Mouse (Mus musculus): ENCODE results near the gene Dhx29. TPM values are rescaled to one million over a fixed set of nuclear protein-coding genes. Genes with fewer than 3 reads are reported as not detected.
A peak's percentile ranks its signal among the peaks of the same experiment; 100 is the strongest.
"Not testable (repeated sequence)": the region's sequence is repeated elsewhere in the genome, so short reads cannot be mapped to it uniquely, and the experiment has no call there.

Gene Dhx29
- polyA plus RNA-seq, 1 experiment from 2014 or later, result 28.5 TPM

DNA sequence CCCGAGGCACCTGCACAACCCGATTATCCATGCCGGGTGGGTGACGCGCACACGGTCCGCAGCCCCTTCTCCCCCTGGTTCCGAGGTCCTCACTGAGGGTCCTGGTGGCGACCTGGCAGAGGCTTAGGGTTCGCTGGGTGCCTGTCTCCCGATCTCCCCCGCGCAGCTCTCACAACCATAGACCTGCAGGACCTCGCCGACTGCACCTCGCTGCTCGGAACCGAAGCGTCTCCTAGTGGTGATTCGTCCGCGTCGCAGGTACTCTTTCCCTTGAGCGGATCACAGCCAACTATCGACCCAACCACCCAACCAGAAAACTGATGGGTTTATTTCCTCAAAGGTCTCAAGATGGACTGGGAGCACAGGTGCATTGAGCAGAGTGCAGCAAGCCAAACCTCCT, 66.9 kb downstream of the Dhx29 start:
- Histone ChIP-seq H3K4me2 (ENCODE audit: low read length) (peak overlapping the region; percentile 73), H3K4me3 (replicated peaks; ENCODE audit: low read length) (peak overlapping the region; percentile 44), H3K9ac (replicated peaks; ENCODE audit: low read depth, low read length) (peak overlapping the region; percentile 40), H3K27ac (ENCODE audit: low read length) (no peak overlapping the region), H3K36me3 (ENCODE audit: control insufficient read depth, insufficient read depth) (no peaks in the 10 kb centered on the region), H3K4me1 (replicated peaks; ENCODE audit: control insufficient read depth, insufficient read depth, low read length) (peaks cover 25% of the 10 kb centered on the region), H3K27me3 (replicated peaks; ENCODE audit: control insufficient read depth, insufficient read depth, low read length) (peaks cover 76% of the 10 kb centered on the region), H3K9me3 (ENCODE audit: control insufficient read depth, low read length) (no peaks in the 10 kb centered on the region)
- ATAC-seq, result peak; percentile 57
- WGBS, result 1% methylated on average over 25 of the region's 25 CpGs

DNA sequence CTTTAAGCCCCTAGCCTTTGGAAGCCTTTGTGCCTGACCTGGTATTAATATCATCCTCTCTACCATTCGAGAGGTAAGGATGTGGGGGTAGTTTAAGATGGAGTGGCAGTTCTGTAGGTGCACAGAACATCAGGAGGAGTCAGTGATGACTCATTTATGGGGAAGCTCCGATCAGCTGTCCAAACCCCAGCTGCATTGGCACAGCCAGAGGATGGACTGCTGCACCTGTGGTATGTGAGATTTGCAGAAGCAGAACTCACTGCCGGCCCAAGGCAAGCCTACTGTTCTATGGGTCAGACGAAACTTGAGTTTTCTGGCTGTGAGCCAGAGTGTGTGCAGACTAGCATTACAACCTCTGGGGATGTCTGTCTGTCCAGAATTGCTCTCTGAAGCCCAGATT, 69.2 kb downstream of the Dhx29 start:
- Histone ChIP-seq H3K9me3 (ENCODE audit: control insufficient read depth, low read length) (no peaks in the 10 kb centered on the region), H3K9ac (replicated peaks; ENCODE audit: low read depth, low read length) (no peak overlapping the region), H3K4me2 (ENCODE audit: low read length) (no peak overlapping the region), H3K4me1 (replicated peaks; ENCODE audit: control insufficient read depth, insufficient read depth, low read length) (peaks cover 19% of the 10 kb centered on the region), H3K27ac (ENCODE audit: low read length) (no peak overlapping the region), H3K4me3 (replicated peaks; ENCODE audit: low read length) (no peak overlapping the region), H3K36me3 (ENCODE audit: control insufficient read depth, insufficient read depth) (no peaks in the 10 kb centered on the region), H3K27me3 (replicated peaks; ENCODE audit: control insufficient read depth, insufficient read depth, low read length) (peaks cover 65% of the 10 kb centered on the region)
- ATAC-seq, result no peak
- 51% methylated on average over 4 of the region's 4 CpGs for WGBS

DNA sequence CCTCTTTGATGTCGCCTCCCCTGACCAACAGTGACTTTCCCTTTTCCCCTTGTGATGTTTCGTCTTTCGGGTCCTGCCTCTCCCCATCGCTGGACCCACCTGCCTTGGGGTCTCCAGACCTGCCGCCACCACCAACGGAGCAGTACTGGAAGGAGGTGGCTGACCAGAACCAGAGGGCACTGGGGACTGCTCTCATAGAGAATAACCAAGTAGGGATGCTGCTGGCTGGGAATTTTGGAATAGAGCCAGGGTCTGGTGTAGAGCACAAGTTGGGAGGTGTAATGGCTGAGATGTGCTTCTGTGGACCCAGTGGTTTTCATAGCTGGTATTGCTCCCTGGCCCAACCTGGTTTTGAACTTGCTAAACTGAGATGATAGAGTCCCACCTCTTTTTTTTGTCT, 70.1 kb downstream of the Dhx29 start:
- no peaks in the 10 kb centered on the region for H3K36me3 ChIP-seq (ENCODE audit: control insufficient read depth, insufficient read depth)
- no peak overlapping the region for H3K4me3 ChIP-seq (replicated peaks; ENCODE audit: low read length)
- ATAC-seq, result no peak
- peaks cover 61% of the 10 kb centered on the region for H3K27me3 ChIP-seq (replicated peaks; ENCODE audit: control insufficient read depth, insufficient read depth, low read length)
- H3K9me3 ChIP-seq (ENCODE audit: control insufficient read depth, low read length), result no peaks in the 10 kb centered on the region
- H3K9ac ChIP-seq (replicated peaks; ENCODE audit: low read depth, low read length), result no peak overlapping the region
- 61% methylated on average over 6 of the region's 6 CpGs for WGBS
- peaks cover 19% of the 10 kb centered on the region for H3K4me1 ChIP-seq (replicated peaks; ENCODE audit: control insufficient read depth, insufficient read depth, low read length)
- no peak overlapping the region for H3K4me2 ChIP-seq (ENCODE audit: low read length)
- H3K27ac ChIP-seq (ENCODE audit: low read length), result no peak overlapping the region

DNA sequence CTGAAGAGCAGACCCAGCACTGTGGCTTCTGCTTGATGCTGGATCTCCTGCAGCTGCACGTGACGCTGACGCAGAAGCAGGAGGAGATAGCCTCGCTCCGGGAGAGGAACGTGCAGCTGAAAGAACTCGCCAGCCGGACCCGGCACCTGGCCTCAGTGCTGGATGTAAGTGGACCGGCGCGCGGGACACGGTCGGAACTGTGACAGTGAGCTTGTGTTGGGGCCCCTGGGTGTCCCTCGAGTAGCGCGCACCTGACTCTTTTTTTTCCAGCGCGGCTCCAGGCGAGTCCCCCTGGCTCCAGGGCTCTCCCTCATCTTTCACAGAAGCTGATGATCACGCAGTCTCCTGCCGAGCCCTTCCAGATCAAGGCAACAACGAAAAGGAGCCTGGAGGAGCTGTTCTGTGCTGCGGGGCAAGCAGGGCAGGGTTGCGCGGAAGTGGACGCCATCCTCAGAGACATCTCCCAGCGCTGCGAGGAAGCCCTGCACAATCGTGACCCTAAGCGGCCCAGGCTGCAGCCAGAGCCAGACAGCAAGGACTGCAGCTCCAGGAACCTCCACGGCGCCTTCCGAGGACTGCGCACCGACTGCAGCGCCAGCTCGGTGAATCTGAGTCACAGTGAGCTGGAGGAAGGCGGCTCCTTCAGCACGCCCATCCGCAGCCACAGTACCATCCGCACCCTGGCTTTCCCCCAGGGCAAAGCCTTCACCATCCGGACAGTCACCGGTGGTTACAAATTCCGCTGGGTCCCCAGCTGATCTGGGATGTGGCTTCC, 71.4 kb downstream of the Dhx29 start:
- peak overlapping the region; percentile 52 for H3K4me3 ChIP-seq (replicated peaks; ENCODE audit: low read length)
- H3K27ac ChIP-seq (ENCODE audit: low read length), result no peak overlapping the region
- peak; percentile 64 for ATAC-seq
- no peaks in the 10 kb centered on the region for H3K9me3 ChIP-seq (ENCODE audit: control insufficient read depth, low read length)
- peak overlapping the region; percentile 60 for H3K9ac ChIP-seq (replicated peaks; ENCODE audit: low read depth, low read length)
- H3K4me2 ChIP-seq (ENCODE audit: low read length), result peak overlapping the region; percentile 93
- H3K36me3 ChIP-seq (ENCODE audit: control insufficient read depth, insufficient read depth), result no peaks in the 10 kb centered on the region
- under 1% methylated on average over 46 of the region's 46 CpGs for WGBS
- H3K27me3 ChIP-seq (replicated peaks; ENCODE audit: control insufficient read depth, insufficient read depth, low read length), result peaks cover 53% of the 10 kb centered on the region
- H3K4me1 ChIP-seq (replicated peaks; ENCODE audit: control insufficient read depth, insufficient read depth, low read length), result peaks cover 14% of the 10 kb centered on the region

DNA sequence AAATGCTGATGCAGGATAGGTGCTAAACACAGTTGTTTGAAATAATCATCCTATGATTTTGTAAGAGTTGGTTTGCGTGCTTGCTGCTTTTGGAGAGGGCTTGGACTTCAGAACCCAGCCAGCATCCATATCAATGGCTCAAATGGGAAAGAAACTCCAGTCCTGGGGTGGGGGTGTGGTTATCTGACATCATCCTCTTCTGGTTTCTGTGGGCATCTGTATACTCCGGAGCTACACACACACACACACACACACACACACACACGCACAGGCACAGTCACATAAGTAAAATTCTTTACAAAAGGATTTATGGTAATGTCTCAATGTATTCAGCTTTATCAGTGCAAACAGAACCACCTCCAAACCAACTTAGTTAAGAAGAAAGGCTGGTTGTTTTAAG, 72.8 kb downstream of the Dhx29 start:
- H3K4me2 ChIP-seq (ENCODE audit: low read length), result no peak overlapping the region
- no peaks in the 10 kb centered on the region for H3K9me3 ChIP-seq (ENCODE audit: control insufficient read depth, low read length)
- H3K4me3 ChIP-seq (replicated peaks; ENCODE audit: low read length), result no peak overlapping the region
- ATAC-seq, result no peak
- H3K4me1 ChIP-seq (replicated peaks; ENCODE audit: control insufficient read depth, insufficient read depth, low read length), result peaks cover 8% of the 10 kb centered on the region; the same call in 1 of the 2 replicates
- H3K36me3 ChIP-seq (ENCODE audit: control insufficient read depth, insufficient read depth), result no peaks in the 10 kb centered on the region
- 76% methylated on average over 3 of the region's 3 CpGs for WGBS
- peaks cover 41% of the 10 kb centered on the region for H3K27me3 ChIP-seq (replicated peaks; ENCODE audit: control insufficient read depth, insufficient read depth, low read length)
- no peak overlapping the region for H3K9ac ChIP-seq (replicated peaks; ENCODE audit: low read depth, low read length)
- no peak overlapping the region for H3K27ac ChIP-seq (ENCODE audit: low read length)

DNA sequence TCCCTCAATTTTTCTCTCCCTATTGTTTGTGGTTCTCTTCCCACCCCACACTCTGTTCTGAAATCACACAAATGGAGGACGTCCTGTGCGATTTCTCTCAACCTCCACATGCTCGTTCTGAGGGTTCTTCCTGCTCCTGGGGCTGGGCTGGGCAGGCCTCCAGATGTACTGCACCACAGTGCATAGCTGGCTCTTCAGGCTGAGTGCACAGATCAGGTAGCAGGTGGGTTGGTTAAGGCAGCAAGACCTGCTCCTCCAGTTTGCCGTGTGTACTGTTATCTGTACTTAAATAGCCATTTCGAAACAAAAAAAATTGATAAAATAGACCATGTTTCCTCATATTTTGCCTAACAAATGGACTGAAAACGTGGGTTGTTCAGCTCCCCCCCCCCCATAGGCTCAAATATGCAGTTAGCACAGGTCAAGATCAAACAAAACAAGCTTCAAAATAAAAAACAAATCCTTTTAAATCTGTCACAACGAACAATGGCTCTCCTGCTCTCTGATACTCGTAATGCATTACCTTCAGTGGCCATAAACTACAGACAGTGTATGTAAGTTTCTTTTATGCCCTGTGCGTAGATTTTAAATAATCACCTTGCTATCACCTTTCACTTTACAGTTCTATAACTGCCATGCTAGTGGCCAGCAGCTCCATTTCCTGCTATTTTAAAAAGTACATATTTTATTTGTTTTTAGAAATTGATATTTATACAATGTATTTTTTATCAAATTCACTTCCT, 73.5 kb downstream of the Dhx29 start:
- ATAC-seq, result no peak
- Histone ChIP-seq H3K27me3 (replicated peaks; ENCODE audit: control insufficient read depth, insufficient read depth, low read length) (peaks cover 35% of the 10 kb centered on the region), H3K4me3 (replicated peaks; ENCODE audit: low read length) (no peak overlapping the region), H3K27ac (ENCODE audit: low read length) (no peak overlapping the region), H3K36me3 (ENCODE audit: control insufficient read depth, insufficient read depth) (no peaks in the 10 kb centered on the region), H3K9me3 (ENCODE audit: control insufficient read depth, low read length) (no peaks in the 10 kb centered on the region), H3K4me2 (ENCODE audit: low read length) (no peak overlapping the region), H3K4me1 (replicated peaks; ENCODE audit: control insufficient read depth, insufficient read depth, low read length) (peaks cover 8% of the 10 kb centered on the region; the same call in 1 of the 2 replicates), H3K9ac (replicated peaks; ENCODE audit: low read depth, low read length) (no peak overlapping the region)
- WGBS, result 69% methylated on average over 9 of the region's 9 CpGs

DNA sequence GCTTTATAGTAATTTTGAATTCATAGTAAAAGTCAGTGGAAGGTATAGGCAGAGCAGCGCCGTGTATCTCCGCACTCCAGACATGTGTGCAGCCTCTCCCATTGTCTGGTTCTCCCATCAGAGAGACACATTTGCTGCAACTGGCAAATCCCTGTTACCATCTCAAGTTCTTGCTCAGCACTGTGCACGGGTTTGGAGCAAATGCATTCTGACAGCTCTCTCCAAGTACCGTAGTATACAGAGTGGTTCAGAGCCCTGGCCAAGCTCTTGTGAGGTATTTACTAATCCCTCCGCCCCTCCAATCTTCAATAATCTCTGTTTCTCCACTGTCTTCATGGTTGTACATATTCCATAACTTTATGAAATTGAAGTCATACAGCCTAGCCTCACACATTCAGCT, 85.4 kb downstream of the Dhx29 start:
- WGBS, result 61% methylated on average over 6 of the region's 6 CpGs
- ATAC-seq, result peak; percentile 80

DNA sequence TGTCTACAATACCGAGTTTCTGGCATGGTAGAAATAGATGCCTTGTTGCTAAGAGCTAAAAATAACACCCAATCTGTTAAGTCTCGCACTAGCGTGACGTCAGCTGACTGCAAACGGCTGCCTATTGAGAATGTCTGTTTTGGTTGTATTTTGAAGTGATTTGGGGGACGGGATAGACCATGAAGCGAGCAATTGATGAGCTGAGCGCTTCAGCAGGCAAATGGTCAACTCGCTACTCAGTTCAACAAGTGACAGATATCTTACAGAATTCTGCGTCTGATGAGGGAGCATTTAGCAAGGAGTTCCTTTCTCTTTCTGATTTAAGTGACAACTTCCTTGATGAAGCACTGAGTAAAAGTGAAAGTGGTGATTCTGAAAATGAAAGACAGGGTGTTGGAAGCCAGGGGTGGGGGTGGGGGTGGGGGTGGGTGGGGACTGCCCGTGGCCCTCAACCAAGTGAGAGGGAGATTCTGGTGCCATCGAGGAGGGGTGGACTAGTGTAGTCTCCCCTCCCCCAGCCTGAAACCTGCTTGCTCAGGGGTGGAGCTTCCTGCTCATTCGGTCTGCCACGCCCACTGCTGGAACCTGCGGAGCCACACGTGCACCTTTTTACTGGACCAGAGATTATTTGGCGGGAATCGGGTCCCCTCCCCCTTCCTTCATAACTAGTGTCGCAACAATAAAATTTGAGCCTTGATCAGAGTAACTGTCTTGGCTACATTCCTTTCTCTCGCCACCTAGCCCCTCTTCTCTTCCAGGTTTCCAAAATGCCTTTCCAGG, 86.1 kb downstream of the Dhx29 start:
- H3K4me1 ChIP-seq (replicated peaks; ENCODE audit: control insufficient read depth, insufficient read depth, low read length); H3K27me3 ChIP-seq (replicated peaks; ENCODE audit: control insufficient read depth, insufficient read depth, low read length); H3K36me3 ChIP-seq (ENCODE audit: control insufficient read depth, insufficient read depth); H3K9ac ChIP-seq (replicated peaks; ENCODE audit: low read depth, low read length); H3K9me3 ChIP-seq (ENCODE audit: control insufficient read depth, low read length): not testable (repeated sequence)
- Histone ChIP-seq H3K4me3 (replicated peaks; ENCODE audit: low read length) (peak overlapping the region; percentile 23), H3K27ac (ENCODE audit: low read length) (peak overlapping the region; percentile 35; the same call in 1 of the 2 replicates), H3K4me2 (ENCODE audit: low read length) (peak overlapping the region; percentile 41)
- ATAC-seq, result peak; percentile 95
- 48% methylated on average over 17 of the region's 20 CpGs for WGBS

More for the DNA sequence above, 85.4 kb downstream of the Dhx29 start:
- Histone ChIP-seq H3K9me3 (ENCODE audit: control insufficient read depth, low read length) (no peaks in the 10 kb centered on the region), H3K9ac (replicated peaks; ENCODE audit: low read depth, low read length) (no peak overlapping the region), H3K4me3 (replicated peaks; ENCODE audit: low read length) (no peak overlapping the region), H3K27me3 (replicated peaks; ENCODE audit: control insufficient read depth, insufficient read depth, low read length) (no peaks in the 10 kb centered on the region), H3K4me1 (replicated peaks; ENCODE audit: control insufficient read depth, insufficient read depth, low read length) (peaks cover 8% of the 10 kb centered on the region; the same call in 1 of the 2 replicates), H3K36me3 (ENCODE audit: control insufficient read depth, insufficient read depth) (no peaks in the 10 kb centered on the region), H3K4me2 (ENCODE audit: low read length) (peak overlapping the region; percentile 41; the same call in 1 of the 2 replicates), H3K27ac (ENCODE audit: low read length) (peak overlapping the region; percentile 82)

Measured in forebrain, embryonic 16.5 days (tissue).